Mouse (Mus musculus) erythroblast, embryonic 14.5 days (primary cell): Measurements from ENCODE around the gene Sumo1. TPM values are rescaled to one million over a fixed set of nuclear protein-coding genes. Genes with fewer than 3 reads are reported as not detected.

Experiments
- H3K27me3 ChIP-seq: 2 replicates; pipeline ENCODE4 v1.6.1; 2012; ENCODE audit warnings: inconsistent platforms; ENCODE audit not compliant: control insufficient read depth
- H3K36me3 ChIP-seq: 2 replicates; pipeline ENCODE4 v1.6.1; 2012; ENCODE audit warnings: mild to moderate bottlenecking, inconsistent platforms; ENCODE audit not compliant: control insufficient read depth
- H3K4me1 ChIP-seq: 2 replicates; pipeline ENCODE4 v1.6.1; 2012; ENCODE audit warnings: inconsistent platforms; ENCODE audit not compliant: control insufficient read depth
- H3K4me3 ChIP-seq: replicated peaks from 2 replicates; pipeline ENCODE3; 2012; ENCODE audit warnings: moderate library complexity, mild to moderate bottlenecking, inconsistent platforms
- H3K9me3 ChIP-seq: 2 replicates; pipeline ENCODE4 v1.6.1; 2012; ENCODE audit warnings: low read length, inconsistent platforms, mixed read lengths; ENCODE audit not compliant: control insufficient read depth
- GATA1 ChIP-seq: IDR thresholded peaks from 2 replicates; pipeline ENCODE4 v1.6.1; 2012; ENCODE audit warnings: low read length, inconsistent platforms, mixed read lengths
- TAL1 ChIP-seq: IDR thresholded peaks from 3 replicates; pipeline ENCODE4 v1.6.1; 2012; ENCODE audit warnings: low read length, inconsistent platforms, mixed read lengths
- polyA plus RNA-seq: library from polyadenylated mRNA; stranded (reverse); fragments of >175 nt; gene quantifications from 2 replicates; pipeline ENCODE4 v1.2.3, GENCODE M21; 2012

Gene Sumo1
- polyA plus RNA-seq, 1 experiment: 12.2 TPM

GRCm38 (mm10) chr1:59592359-59592758 lies 78.3 kb downstream of the Sumo1 start:
- no peaks in the 10 kb centered on the region for H3K9me3 ChIP-seq
- no peak overlapping the region for H3K4me3 ChIP-seq
- TF ChIP-seq GATA1 (no peak), TAL1 (no peak)
- no peaks in the 10 kb centered on the region for H3K36me3 ChIP-seq
- peaks cover 8% of the 10 kb centered on the region for H3K4me1 ChIP-seq
- H3K27me3 ChIP-seq: peaks cover 26% of the 10 kb centered on the region

DNA sequence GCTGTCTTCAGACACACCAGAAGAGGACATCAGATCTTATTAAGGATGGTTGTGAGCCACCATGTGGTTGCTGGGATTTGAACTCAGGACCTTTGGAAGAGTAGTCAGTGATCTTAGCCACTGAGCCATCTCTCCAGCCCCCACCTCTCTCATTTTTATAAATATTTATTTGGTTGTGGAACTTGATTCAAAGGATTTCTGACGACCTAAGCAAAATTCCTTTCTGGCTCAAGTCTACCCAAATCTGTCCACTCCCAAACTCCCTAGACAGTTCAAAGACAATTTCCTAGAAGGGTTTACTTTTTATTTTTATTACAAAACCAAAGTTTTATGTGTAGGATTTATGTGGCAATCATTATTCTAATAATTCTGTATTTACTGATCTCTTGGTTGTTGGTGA lies 81.4 kb downstream of the Sumo1 start:
- Histone ChIP-seq H3K36me3 (no peaks in the 10 kb centered on the region), H3K4me3 (no peak overlapping the region), H3K4me1 (peaks cover 8% of the 10 kb centered on the region), H3K9me3 (no peaks in the 10 kb centered on the region), H3K27me3 (peaks cover 26% of the 10 kb centered on the region)
- TF ChIP-seq TAL1 (no peak), GATA1 (no peak)

DNA sequence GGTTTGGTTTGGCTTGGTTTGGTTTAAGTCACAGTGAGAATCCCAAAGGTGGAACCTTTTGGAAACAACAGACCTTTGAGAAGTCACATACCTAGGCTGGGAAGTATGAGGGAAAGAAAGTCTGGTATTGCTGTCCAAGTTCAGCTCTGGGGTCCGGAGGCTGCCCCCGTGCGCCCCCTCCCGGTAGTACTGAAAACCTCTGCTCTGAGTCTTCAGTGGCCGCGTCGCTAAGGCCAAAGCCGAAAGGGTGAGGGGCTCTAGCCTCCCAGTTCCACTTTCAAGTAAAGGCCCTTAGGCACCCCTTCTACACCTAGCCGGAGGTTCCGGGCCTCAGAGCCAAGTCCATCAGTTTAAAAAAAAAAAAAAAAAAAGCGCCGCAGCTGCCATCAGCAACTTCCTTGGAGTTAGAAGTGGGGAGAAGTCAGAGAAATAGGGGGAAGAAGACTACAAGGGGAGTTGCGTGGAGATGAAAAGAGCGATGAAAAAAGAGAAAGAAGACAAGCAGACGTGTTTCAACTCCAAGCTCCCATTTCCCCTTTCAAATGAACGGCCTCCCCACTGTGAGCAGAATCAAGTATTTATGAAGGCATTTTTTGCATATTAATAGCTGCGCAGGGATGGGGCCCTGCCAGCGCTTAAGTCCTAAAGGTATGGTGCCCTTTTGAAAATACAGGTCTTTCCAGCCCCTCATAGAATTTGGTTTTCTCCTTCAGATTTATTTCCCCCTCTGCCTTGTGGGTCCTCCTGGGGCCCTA lies 85.8 kb downstream of the Sumo1 start:
- H3K4me1 ChIP-seq: peaks cover 2% of the 10 kb centered on the region; the same call in 1 of the 2 replicates

DNA sequence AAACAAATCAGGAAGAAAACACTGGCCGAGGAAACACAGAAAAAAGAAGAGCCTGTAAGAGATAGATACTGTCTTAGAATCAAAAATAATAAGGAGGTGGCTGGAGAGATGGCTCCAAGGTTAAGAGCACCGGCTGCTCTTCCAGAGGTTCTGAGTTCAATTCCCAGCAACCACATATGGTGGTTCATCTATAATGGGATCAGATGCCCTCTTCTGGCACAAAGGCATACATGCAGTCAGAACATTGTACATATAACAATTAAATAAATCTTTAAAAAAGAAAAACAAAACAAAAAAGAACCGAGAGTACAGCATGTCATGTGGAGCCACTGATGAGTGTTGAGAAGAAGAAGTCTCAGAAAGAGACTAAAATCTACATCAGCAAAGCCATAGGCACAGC lies 89.8 kb downstream of the Sumo1 start:
- Histone ChIP-seq H3K9me3 (no peaks in the 10 kb centered on the region), H3K4me3 (no peak overlapping the region), H3K4me1 (peaks cover 2% of the 10 kb centered on the region; the same call in 1 of the 2 replicates), H3K36me3 (no peaks in the 10 kb centered on the region), H3K27me3 (no peaks in the 10 kb centered on the region)
- TF ChIP-seq TAL1: no peak

More for the DNA sequence above, 85.8 kb downstream of the Sumo1 start:
- Histone ChIP-seq H3K4me3 (no peak overlapping the region), H3K9me3 (no peaks in the 10 kb centered on the region), H3K27me3 (no peaks in the 10 kb centered on the region), H3K36me3 (no peaks in the 10 kb centered on the region)
- no peak for TF ChIP-seq GATA1
- TF ChIP-seq TAL1: no peak

- H3K36me3 ChIP-seq: no peaks in the 10 kb centered on the region
- TF ChIP-seq GATA1: no peak
- TF ChIP-seq TAL1: no peak
- H3K4me3 ChIP-seq: no peak overlapping the region
- peaks cover 2% of the 10 kb centered on the region; the same call in 1 of the 2 replicates for H3K4me1 ChIP-seq
- no peaks in the 10 kb centered on the region for H3K27me3 ChIP-seq
- no peaks in the 10 kb centered on the region for H3K9me3 ChIP-seq
Observed at GRCm38 (mm10) chr1:59580131-59580751, 90.4 kb downstream of the Sumo1 start.

GRCm38 (mm10) chr1:59579327-59579726 lies 91.3 kb downstream of the Sumo1 start:
- H3K4me3 ChIP-seq: no peak overlapping the region
- H3K9me3 ChIP-seq: no peaks in the 10 kb centered on the region
- H3K27me3 ChIP-seq: no peaks in the 10 kb centered on the region
- TF ChIP-seq TAL1 (no peak), GATA1 (no peak)
- no peaks in the 10 kb centered on the region for H3K36me3 ChIP-seq
- peaks cover 2% of the 10 kb centered on the region; the same call in 1 of the 2 replicates for H3K4me1 ChIP-seq

- no peaks in the 10 kb centered on the region for H3K9me3 ChIP-seq
- H3K27me3 ChIP-seq: no peaks in the 10 kb centered on the region
- no peak for TF ChIP-seq TAL1
- TF ChIP-seq GATA1: no peak
- no peak overlapping the region for H3K4me3 ChIP-seq
- H3K4me1 ChIP-seq: peaks cover 2% of the 10 kb centered on the region; the same call in 1 of the 2 replicates
- H3K36me3 ChIP-seq: no peaks in the 10 kb centered on the region
Observed at GRCm38 (mm10) chr1:59578770-59579169, 91.9 kb downstream of the Sumo1 start.

DNA sequence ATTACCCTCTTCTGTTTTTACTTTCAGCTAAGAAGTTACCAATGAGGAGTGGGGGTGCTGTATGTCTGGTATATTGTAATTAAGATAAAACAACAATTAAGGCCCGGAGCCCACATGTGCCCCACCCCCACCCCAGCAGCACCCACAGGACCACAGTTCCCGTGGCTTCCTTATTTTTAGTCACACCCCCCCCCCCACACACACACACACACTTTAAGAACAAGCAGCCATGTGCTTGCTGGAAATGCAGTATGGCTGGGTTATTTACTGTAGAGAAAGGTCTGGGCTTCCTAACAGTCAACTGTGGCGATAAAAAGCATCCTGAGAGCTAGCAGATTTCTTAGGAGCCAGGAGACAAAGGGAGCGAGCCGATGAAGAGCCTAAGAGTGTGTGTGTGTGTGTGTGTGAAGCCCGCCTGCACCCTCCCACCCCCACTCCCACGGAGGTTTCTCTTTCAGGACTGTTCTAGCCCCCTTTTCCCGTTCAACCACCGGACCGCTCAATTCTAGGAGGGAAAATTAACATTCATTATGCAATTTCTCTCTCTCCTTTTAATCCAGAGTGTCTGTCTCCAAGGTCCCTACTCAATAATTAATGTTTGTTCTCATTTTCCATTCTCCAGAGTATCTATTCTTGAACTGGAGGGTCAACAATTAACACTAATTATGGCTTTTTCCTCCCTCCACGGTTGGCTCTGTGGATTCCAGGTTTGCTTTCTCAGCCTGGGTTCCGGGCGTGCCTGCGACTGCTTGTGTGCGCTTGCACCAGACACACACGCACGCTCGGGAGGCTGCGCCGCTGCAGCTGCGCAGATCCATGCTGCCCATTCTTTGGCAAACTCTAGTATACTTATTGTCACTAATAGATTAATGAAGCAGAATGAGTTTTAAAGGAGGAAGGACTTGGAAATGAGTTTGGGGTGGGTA lies 96.1 kb downstream of the Sumo1 start:
- no peak for TF ChIP-seq TAL1
- H3K27me3 ChIP-seq: no peaks in the 10 kb centered on the region
- H3K9me3 ChIP-seq: no peaks in the 10 kb centered on the region
- H3K36me3 ChIP-seq: no peaks in the 10 kb centered on the region
- H3K4me1 ChIP-seq: no peaks in the 10 kb centered on the region
- no peak overlapping the region for H3K4me3 ChIP-seq

- H3K27me3 ChIP-seq: no peaks in the 10 kb centered on the region
- no peaks in the 10 kb centered on the region for H3K36me3 ChIP-seq
- no peaks in the 10 kb centered on the region for H3K9me3 ChIP-seq
- H3K4me3 ChIP-seq: no peak overlapping the region
- H3K4me1 ChIP-seq: no peaks in the 10 kb centered on the region
- TF ChIP-seq GATA1: no peak
- TF ChIP-seq TAL1: no peak
Observed at GRCm38 (mm10) chr1:59573843-59574242, 96.8 kb downstream of the Sumo1 start.
